Mouse (Mus musculus) lung, postnatal 14 days (tissue): ENCODE measurements around the gene Tnni3k.

Experiments used
- DNase-seq: peaks from one replicate; pipeline ENCODE4 v3.0.0; 2021

Tnni3k gene

DNA sequence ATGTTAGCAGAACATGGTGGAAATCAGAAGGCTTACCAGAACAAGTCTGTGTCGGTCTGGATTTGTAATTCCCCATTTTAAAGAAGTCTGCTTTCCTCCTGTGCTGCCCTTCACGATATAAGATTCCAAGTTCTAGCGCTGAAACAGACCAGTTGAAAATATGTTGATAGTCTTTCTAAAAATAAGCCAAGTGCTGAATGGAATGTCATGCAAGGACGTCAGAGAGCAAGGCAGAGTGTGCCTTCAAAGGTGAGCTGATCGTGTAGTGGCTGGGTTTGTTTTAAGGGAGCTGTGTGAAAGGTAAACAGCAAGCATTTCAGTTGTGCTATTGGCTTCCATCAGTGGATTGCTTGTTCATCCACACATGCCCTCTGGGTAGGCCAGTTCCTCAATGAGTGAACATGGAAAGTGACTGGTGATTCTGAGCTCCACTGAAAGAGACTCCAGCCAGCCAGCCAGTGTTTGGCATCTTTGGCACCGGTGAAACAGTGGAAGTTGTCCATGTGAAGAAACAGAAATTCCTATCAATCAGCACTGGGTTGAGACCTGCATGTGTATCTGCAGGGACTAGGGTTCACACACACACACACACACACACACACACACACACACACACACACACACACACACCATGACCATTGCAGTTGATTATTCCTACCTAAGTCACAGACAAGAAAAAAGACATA, at the start of gene Tnni3k:
TSS of gene Tnni3k (minus strand) at position 177 of the 686 bp plus-strand sequence.
- DNase-seq, result no peak

DNA sequence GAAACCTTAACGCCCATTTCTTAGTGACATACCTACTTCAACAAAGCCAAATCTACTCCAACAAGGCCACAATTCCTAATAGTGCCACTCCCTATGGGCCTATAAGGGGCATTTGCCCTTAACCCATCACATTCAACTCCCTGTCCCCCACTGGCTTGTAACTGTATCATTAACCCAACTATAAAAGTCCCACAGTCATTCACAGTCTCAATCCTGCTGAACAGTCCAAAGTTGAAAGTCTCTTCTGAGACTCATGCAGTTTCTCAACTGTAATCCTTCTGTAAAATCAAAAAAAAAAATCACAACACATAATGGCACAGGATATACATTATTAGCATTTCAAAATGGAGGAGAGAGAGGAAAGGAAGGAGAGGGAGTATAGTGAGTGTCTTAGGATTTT, 44.1 kb upstream of the Tnni3k start:
- no peak for DNase-seq

DNA sequence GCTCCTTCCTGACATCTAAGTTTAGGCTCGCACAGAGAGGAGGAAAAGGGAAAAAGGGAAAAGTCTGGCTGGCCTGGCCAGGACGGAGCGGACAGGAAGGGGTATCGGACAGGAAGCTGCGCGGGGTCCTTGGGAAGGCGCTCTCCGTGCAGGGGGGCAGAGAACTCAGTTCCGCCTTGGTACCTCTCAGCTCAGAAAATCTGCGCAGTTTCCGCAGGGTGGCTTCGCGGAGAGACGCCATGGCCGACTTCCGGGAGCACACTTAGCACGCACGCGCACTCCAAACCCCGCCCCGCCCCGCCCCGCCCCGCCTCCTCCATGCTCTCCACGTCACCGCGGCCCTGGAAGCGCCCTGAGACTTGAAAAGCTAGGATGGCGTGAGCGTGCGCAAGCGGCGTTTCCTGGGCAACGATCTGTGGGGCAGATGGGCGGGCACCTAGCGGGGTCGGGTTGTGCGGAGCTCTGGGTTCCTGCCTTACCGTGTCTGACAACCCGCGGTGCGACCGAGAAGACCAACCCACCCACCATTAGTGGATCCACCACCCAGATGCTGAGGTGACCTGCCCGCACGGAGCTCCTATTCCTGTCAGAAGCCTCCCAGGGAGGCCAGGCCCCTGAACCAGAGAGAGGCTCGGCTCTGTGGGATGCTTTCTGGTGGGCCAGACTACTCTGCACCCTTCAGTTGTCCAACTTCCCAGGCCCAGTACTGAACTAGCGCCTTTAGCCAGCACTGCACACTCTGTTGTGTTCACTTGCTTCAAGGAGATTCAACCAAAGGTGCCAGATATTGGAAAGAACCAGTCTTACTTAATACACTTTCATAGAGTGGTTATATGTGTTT, 38.1 kb upstream of the Tnni3k start, which contains the start of the genes Fpgt and Lrriq3:
TSS of gene Fpgt (minus strand) at position 288 of the 841 bp plus-strand sequence.
TSS of gene Lrriq3 (plus strand) at position 319 of the 841 bp plus-strand sequence.
- DNase-seq, result peak; percentile 88

DNA sequence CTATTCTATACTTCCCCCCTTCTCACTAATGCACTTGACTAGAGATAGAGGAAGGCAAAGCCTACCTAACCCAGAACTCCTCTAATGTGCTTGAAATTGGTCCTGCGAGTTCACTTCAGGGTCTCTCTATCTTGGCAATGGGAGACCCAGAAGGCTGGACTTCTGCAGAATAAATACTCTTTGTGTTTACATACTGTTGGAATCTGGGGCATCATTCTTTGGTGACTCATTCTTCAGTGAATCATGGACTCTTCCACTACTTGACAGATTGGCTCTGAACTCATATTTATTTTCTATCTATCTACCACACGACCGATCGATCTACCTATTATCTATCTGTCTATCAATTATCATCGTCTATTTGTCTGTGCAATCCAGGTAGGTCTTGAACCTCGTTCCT, 36.9 kb upstream of the Tnni3k start:
- DNase-seq, result no peak

DNA sequence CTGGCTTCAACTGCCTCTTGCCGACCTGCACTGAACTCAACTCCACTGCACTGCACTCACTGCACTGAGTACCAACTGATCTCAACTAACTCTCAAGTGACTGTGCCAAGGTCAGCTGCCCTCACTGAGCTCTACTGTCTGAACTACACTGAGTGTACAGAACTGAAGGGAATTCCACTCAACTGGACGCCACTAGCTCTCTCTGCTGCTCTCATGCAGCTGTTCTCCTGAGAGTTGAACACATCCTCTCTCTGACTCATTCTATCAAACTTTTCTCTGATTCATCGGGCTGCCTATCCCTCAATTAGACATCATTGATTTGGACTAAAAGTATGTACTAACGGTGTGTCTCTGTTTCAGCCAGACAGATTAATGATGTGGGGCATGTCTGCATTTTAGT, 22.7 kb upstream of the Tnni3k start:
- DNase-seq, result no peak

DNA sequence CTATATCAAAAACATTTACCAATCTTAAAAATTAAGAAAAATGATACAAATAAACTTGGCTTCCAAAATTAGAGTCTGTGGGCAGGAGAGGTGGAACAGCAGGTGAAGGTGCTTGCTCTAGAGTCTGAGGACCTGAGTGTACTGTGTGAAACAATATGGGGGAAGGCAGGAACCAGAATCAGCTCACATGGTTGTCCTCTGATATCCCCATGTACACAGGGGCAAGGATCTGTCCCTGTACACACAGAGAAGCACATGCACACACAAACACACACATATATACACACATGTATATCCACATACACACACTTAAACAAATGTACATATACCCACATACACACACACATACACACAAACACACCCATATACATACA, 4.2 kb upstream of the Tnni3k start:
- DNase-seq, result no peak

DNA sequence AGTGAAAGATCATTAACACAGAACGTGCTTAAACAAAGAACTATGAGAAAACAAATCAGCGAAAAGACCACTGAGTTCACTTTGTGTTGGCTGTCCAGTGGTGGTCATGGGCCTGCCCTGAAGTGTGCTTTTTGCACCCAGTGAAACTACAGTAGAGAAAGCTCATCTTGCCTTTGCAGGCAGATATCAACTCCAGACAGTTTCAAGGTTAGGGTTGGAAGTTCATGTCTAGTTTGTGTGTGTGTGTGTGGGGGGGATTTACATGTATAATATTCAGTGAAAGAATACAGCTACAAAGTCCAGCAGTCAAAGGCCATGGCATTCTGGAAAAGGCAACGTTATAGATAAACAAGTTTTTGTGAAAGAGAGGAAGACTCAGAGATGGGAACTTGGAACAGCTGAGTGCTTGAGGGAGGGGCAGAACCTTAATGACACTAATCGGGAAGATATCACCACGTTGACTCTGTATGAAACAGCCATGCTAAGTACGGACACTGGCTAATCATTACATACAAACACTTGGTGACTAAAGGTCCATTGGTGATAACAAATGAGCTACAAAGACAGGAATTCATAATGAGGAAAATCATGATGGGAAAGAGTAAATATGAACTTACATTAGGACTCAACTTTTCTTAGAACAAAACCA, 3.7 kb upstream of the Tnni3k start:
- DNase-seq, result no peak

DNA sequence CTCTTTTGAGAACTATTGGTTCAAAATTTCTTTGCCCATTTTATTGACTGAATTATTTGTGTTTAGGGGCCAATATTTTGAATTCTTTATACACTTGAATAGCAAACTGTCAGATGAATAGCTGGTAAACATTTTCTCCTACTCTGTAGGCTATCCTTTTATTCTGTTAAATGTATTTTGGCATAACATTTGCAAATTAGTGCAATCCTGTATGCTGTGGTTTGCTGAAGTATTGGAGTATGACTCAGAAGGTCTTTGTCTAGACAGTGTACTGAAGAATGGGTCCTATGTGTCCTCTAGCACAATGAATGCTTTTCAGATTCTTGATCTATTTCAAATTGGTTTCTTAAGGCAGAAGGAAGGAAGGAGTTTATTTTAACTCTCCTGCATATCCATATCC, 2.4 kb upstream of the Tnni3k start:
- no peak for DNase-seq

DNA sequence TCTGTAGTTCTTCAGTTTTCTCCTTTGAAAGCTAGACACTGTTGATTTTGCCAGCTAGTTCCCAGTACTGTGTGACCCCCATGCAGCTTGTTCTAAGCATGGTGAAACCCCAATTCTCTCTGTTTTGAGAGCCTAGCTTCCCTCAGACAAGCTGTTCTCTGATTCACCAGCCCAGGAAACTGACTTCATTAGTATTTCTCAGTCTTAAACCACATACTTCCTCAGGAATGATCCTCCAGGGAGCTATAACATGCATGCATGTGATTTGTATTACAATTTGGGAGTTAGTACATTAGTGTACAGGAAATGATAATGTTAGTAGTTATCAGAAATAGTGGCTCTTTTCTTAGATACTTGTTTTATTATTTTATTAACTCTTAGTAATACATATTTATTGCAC, 1.4 kb upstream of the Tnni3k start:
- DNase-seq, result no peak

DNA sequence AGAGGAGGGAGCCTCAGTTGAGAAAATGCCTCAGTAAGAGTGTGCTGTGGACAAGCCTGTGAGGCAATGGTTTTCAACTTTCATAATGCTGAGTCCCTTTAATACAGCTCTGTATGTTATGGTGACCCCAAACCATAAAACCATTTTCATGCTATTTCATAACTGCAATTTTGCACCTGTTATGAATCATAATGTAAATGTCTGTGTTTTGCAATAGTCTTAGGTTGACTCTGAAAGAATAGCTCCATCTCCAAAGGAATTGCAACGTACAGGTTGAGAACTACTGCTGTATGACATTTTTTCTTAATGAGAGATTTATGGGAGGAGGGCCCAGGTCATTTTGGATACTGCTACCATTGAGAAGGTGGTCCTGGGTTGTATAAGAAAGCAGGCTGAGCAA, 2.0 kb downstream of the Tnni3k start:
- no peak for DNase-seq

DNA sequence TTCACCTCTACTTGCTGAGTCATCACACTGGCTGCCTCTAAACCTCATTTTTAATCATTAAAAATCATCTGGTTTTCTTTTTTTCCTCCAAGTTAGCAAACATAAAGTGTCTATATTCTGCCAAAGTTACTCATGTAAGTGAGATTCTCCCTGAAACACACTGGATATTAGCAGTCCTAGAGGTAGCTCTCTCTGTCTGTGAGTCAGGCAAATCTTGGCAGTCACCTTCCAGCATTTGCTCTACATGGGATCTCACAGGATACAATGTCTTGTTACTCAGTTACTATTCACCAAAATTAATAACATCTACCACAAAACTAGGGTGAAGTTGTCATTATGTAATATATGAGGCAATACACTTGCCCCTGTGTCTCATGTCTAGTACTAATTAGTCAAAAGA, 3.2 kb downstream of the Tnni3k start:
- DNase-seq, result no peak

DNA sequence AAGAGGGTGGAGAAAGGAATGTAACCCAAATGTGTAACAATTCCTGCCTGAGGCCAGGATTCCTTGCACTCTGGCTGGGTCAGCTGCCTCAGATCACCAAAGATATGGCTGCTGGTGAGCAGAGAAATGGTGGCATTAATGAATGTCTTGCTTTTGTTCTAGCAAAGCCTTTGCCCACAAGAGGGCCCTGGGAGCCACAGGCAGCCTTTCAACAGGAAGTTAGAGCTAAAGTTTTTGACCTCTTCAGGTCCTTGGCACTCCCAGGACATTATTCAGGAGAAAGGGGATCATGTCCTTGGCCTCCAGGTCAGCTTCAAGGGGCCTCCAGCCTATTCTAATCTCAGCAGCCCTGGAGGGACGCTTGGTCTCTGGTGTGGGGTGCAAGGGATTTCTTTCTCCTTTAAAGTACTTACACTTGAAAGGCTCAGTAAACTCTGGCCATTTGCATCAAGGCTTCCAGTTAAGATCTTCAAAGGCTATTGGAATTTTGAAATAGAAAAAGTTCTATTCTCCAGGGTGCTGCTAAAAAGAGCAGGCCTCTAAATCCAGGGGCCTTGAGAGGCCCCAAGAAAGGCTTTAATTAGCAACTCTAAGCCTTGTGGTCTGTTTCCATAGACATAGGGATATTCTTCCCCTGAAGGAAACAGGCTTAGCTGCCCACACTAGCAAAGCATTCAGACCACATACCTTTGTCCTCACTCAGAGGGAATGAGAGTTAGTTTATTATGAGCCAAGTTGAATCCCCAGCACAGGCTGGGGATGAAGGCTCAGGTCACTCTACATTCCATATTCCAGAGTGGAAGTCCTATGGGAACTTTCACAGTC, 16.0 kb downstream of the Tnni3k start:
- no peak for DNase-seq

DNA sequence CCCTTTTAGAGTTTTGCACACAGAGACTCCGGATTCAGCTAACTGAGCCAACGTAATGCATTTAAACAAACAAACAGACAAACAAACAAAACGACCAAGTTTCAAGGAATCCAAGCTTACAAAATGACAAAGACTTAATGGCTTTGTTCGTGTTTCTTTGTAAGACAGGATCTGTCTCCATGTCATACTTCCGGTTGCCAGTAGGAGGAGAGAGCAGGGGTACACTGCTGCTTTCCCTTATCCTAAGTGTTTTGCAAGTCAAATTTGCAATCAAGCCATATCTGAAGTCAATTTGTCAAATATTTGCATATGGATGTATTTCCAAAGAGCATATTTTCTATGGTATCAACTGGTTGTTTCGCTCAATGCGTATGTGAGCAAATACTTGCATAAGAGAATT, 20.9 kb downstream of the Tnni3k start:
- no peak for DNase-seq

DNA sequence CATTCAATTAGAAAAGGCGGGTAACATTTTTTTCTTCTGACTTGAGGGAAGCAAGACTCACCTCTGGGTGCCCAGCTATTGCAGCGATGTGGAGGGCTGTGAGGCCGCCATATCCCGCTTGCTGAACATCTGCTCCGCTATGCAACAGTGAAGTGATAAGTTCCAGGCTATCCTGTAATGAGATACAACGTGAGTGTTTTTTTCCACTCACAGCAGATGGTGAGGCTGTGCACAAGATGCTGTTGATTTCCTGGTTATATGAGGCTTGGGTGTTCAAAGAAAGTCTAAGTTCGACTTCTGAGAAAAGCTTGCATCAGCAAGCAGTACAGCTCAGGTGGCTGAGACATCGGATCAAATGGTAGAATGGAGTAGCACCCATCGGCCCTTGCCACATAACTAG, 25.0 kb downstream of the Tnni3k start:
- no peak for DNase-seq

DNA sequence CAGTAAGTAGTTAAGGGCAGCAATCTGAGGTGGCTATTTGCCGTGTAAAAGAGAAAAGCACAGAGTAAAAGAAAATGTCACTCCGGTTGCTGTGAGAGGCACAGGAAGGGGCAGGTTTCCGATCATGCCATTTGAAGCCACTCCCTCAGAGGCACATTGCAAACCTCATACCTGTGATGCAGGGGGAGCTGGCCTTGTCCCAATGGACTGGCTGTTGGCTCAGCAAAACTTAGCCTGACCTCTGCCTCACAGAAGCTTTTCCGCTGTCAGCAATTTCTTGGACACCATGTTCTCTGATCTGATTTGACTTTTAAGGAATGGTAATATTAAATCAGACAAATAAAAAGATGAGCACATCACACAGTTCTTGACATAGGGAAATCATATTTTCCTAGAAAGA, 52.4 kb downstream of the Tnni3k start:
- DNase-seq, result no peak

DNA sequence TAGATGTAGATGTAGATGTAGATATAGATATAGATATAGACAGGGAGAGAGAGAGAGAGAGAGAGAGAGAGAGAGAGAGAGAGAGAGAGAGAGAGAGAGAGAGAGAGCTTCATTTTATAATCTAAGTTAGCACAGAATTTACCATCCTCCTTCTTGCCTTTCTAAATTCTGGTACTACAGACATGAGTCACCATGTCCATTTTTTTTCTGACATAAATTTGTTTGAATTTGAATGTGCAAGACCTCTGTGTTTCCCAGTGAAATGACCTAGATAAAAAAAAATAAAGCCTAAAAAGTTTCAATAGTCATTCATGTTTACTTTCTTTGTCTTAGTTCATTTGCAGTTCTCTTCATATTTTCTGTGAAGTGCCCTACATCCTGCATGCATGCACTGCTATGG, 54.2 kb downstream of the Tnni3k start:
- DNase-seq, result no peak

DNA sequence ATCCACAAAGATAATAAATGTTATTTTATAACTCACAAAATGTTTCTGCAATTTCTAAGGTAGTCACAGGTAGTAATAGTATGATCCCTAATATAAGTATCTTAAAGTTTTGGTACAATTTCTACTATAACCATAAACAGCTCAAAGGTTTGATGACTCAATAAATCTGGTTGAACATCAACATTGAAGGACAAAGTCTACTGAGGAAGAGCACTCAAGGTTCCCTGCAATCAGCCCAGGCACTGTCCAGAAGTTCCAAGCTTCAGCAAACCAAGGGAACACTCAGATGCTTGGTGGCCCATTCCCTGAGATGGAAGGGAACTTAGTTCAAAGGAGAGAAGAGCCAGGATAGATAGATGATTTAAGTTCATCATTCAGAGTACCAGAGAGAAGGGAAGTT, 62.5 kb downstream of the Tnni3k start:
- no peak for DNase-seq

DNA sequence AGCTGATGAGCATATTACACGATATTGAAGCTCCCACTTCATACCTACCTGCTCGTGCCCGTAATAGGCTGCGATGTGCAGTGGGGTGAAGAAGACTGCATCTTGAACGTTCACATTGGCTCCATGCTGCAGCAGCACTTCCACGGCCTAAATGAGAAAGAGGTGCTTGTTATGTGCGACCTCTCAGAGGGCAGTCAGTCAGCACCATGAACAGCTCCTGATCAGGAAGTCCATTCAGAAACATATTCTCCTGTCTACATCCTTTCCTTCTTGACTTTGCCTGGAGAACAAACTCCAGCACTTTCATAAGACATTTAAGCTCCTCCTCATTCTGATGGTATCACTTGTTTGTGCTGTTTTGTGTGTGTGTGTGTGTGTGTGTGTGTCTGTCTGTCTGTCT, 76.1 kb downstream of the Tnni3k start:
- no peak for DNase-seq

DNA sequence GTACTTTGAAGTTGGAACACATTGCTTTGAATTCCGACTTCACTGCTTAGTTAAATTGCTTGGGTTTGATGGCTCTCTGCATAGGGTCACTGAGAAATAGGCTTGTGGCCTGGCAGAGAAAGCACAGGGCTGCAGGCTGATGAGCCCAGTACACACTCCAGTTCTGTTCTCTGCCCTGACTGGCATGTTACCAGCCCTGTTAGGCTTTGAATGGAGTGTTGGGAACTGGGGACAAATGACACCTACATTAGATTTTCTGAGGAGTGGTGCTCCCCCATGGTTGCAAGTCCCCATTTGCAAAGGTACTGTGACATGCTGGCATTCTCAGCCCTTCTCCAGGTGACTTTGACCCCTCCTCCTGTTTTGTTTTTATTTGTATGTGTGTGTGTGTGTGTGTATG, 83.6 kb downstream of the Tnni3k start:
- DNase-seq, result no peak

DNA sequence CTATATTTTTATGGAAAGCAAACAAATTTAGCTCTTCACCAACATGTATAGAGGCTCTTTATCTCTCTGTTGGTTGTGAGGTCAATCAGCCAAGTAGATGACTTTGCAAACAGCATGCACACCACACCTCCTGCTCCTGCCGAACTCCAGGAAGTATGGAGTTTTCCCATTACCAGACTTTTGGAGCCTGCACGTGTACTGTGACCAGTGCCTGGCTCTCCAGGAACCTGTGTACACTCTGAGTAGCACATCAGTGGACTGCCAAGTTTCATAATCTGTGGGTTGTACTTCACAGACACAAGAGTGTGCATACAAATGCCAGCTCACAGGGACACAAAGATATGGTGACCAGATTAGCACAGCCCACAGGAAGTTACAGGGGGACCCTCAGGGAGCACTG, 84.2 kb downstream of the Tnni3k start:
- no peak for DNase-seq

DNA sequence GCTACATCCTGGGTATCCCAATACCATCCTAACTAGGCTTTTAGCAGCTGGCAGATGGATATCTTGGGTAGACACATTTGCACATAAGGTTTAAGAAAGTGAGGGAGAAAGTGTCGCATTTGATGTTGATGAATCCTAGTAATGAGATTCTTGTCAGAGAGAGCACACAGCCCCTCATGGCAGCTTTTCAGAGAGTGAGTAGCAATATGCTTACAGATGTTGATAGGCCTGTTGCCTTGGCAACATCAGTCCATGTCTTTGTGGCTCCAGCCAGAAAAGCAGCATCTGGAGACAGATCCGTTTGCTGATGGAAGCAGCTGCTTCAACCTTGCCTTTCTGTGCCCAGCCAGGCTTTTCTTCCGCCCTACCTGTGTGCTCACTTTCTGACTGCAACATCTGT, 93.9 kb downstream of the Tnni3k start:
- DNase-seq, result no peak

DNA sequence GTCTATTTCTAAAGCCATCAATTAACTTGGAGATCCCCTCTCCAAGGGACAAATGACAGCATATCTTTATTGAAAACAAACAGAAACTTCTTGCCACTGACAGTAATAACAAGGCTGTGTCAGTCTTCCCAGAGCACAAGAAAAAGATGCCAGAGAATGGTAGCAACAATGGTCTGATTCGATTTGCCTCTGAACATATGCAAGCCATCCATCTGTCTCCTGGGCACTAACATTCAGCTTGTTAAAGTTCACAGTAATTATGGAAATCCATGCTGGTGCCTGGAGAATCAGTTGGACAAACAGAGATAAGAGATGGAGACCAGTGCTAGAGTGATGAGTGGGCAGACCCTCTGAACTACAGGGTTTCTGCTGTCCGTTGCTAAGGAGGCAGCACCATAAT, 102.1 kb downstream of the Tnni3k start:
- DNase-seq, result no peak

DNA sequence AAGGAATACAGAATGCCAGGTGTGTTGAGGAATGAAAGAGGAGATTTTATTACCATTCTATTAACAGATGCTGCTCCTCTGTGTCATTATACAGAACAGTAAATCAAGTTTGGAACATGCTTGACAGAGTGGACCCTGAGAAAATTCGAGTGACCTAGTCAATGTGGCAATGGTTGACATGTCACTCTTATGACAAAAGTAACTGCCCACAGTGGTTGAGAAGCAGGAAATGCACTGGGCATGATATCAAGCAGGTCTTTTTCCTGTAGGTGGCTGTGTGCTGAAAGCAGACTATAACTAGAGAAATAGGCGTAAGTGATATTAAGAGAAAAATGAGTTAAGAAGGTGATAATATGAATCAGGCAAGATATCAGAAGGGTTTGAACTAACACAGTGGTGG, 105.7 kb downstream of the Tnni3k start:
- no peak for DNase-seq
